Mouse (Mus musculus) bone marrow, adult 2 months (tissue): ENCODE data around the gene Ap2b1. TPM values are rescaled to one million over a fixed set of nuclear protein-coding genes. Genes with fewer than 3 reads are reported as not detected.

Experiments used
- H3K27ac ChIP-seq: fragments of 200-500 bp; 2 replicates; pipeline ENCODE4 v1.5.1; 2012; ENCODE audit warnings: low read depth, mild to moderate bottlenecking, control low read depth, inconsistent platforms, low read length; ENCODE audit not compliant: control insufficient read depth, poor library complexity, insufficient read depth
- H3K4me1 ChIP-seq: fragments of 200-500 bp; 2 replicates; pipeline ENCODE4 v1.6.1; 2011; ENCODE audit warnings: low read length; ENCODE audit not compliant: control insufficient read depth, insufficient read depth
- H3K4me3 ChIP-seq: fragments of 200-500 bp; replicated peaks from 2 replicates; pipeline ENCODE3; 2011; ENCODE audit warnings: mild to moderate bottlenecking, low read depth, low read length, control low read depth; ENCODE audit not compliant: control insufficient read depth
- CTCF ChIP-seq: fragments of 200-500 bp; IDR thresholded peaks from 2 replicates; pipeline ENCODE4 v1.5.1; 2011; ENCODE audit warnings: low read length, control low read depth; ENCODE audit not compliant: control insufficient read depth, insufficient read depth
- POLR2A ChIP-seq: fragments of 200-500 bp; IDR thresholded peaks from 2 replicates; pipeline ENCODE4 v1.6.1; 2011; ENCODE audit warnings: low read depth, mild to moderate bottlenecking, control low read depth, low read length, borderline replicate concordance; ENCODE audit not compliant: control insufficient read depth
- WGBS: fragments of 180-500 bp; shearing (Covaris S2); methylation state at CpG from one replicate; pipeline ENCODE4 v1.1.7; 2018; 5-methylcytosine and 5-hydroxymethylcytosine counted together
- polyA plus RNA-seq: library from polyadenylated mRNA; stranded (reverse); fragments of >200 nt; gene quantifications from 2 replicates; pipeline ENCODE4 v1.2.4, GENCODE M21; 2011; ENCODE audit warnings: low replicate concordance; ENCODE audit not compliant: missing spikeins, insufficient read depth, insufficient read length

Ap2b1 gene
- polyA plus RNA-seq, 1 experiment: 59.2 TPM

GRCm38 (mm10) chr11:83357421-83357820, 58.6 kb downstream of the Ap2b1 start:
- no peaks in the 10 kb centered on the region for H3K4me1 ChIP-seq
- WGBS: 75% methylated on average over 3 of the region's 3 CpGs
- no peak overlapping the region for H3K4me3 ChIP-seq
- TF ChIP-seq POLR2A (no peak), CTCF (no peak)
- no peak overlapping the region for H3K27ac ChIP-seq

GRCm38 (mm10) chr11:83364656-83365055, 65.8 kb downstream of the Ap2b1 start:
- 90% methylated on average over 6 of the region's 6 CpGs for WGBS
- TF ChIP-seq CTCF: no peak
- TF ChIP-seq POLR2A: no peak
- no peaks in the 10 kb centered on the region for H3K4me1 ChIP-seq
- H3K27ac ChIP-seq: no peak overlapping the region
- no peak overlapping the region for H3K4me3 ChIP-seq

- no peak overlapping the region for H3K4me3 ChIP-seq
- TF ChIP-seq CTCF: no peak
- TF ChIP-seq POLR2A: no peak
- WGBS: 82% methylated on average over 4 of the region's 4 CpGs
- H3K4me1 ChIP-seq: no peaks in the 10 kb centered on the region
- H3K27ac ChIP-seq: no peak overlapping the region
Measured at GRCm38 (mm10) chr11:83371267-83371666, 72.4 kb downstream of the Ap2b1 start.

GRCm38 (mm10) chr11:83379745-83380341, 81.0 kb downstream of the Ap2b1 start:
- H3K4me1 ChIP-seq: no peaks in the 10 kb centered on the region
- WGBS: 79% methylated on average over 7 of the region's 7 CpGs
- H3K4me3 ChIP-seq: no peak overlapping the region

GRCm38 (mm10) chr11:83382876-83383531, 84.2 kb downstream of the Ap2b1 start:
- TF ChIP-seq CTCF (no peak), POLR2A (no peak)
- no peaks in the 10 kb centered on the region for H3K4me1 ChIP-seq
- no peak overlapping the region for H3K27ac ChIP-seq
- no peak overlapping the region for H3K4me3 ChIP-seq
- WGBS: 91% methylated on average over 9 of the region's 9 CpGs

More at GRCm38 (mm10) chr11:83379745-83380341, 81.0 kb downstream of the Ap2b1 start:
- TF ChIP-seq CTCF (no peak), POLR2A (no peak)
- H3K27ac ChIP-seq: no peak overlapping the region

- Histone ChIP-seq H3K4me1 (no peaks in the 10 kb centered on the region), H3K4me3 (no peak overlapping the region), H3K27ac (no peak overlapping the region)
- no peak for TF ChIP-seq POLR2A
- no peak for TF ChIP-seq CTCF
- 94% methylated on average over 1 of the region's 1 CpGs for WGBS
Measured at GRCm38 (mm10) chr11:83383532-83383887, 84.7 kb downstream of the Ap2b1 start.

- TF ChIP-seq CTCF: no peak
- no peak for TF ChIP-seq POLR2A
- WGBS: 87% methylated on average over 4 of the region's 4 CpGs
- no peak overlapping the region for H3K27ac ChIP-seq
- peaks cover 2% of the 10 kb centered on the region for H3K4me1 ChIP-seq
- no peak overlapping the region for H3K4me3 ChIP-seq
Measured at GRCm38 (mm10) chr11:83393062-83393461, 94.2 kb downstream of the Ap2b1 start.

GRCm38 (mm10) chr11:83394802-83395439, 96.1 kb downstream of the Ap2b1 start:
- H3K4me3 ChIP-seq: no peak overlapping the region
- peaks cover 3% of the 10 kb centered on the region for H3K4me1 ChIP-seq
- TF ChIP-seq POLR2A: no peak
- TF ChIP-seq CTCF: no peak
- 77% methylated on average over 6 of the region's 6 CpGs for WGBS
- H3K27ac ChIP-seq: no peak overlapping the region
